Mouse (Mus musculus) CH12.LX (cell line): ENCODE results near the gene Fam219b. TPM values are rescaled to one million over a fixed set of nuclear protein-coding genes. Genes with fewer than 3 reads are reported as not detected.

ENCODE experiments used
- DNase-seq: peaks from one replicate; pipeline ENCODE4 v3.0.0-alpha.2; 2013; ENCODE audit errors: extremely low read depth
- H3K27ac ChIP-seq: 2 replicates; pipeline ENCODE4 v1.5.1; 2012; ENCODE audit warnings: low read depth, mild to moderate bottlenecking, control low read depth, moderate library complexity; ENCODE audit not compliant: insufficient read depth
- H3K27me3 ChIP-seq: replicated peaks from 2 replicates; pipeline ENCODE3; 2012; ENCODE audit warnings: inconsistent platforms
- H3K36me3 ChIP-seq, 2 experiments: replicated peaks in 1 of 2; 2 replicates each; pipeline versions ENCODE3 to v1.6.1; 2012; ENCODE audit warnings: inconsistent platforms in 1 of 2, low read length in 1 of 2, mild to moderate bottlenecking in 1 of 2, mixed read lengths in 1 of 2, moderate library complexity in 1 of 2; ENCODE audit not compliant: control insufficient read depth in 1 of 2, insufficient read depth in 1 of 2
- H3K4me1 ChIP-seq, 2 experiments: 2 replicates each; pipeline ENCODE4 v1.6.1; 2012; ENCODE audit warnings: inconsistent platforms in 1 of 2, moderate library complexity in 1 of 2; ENCODE audit not compliant: insufficient read depth in 2 of 2, control insufficient read depth in 1 of 2
- H3K4me2 ChIP-seq: 2 replicates; pipeline ENCODE4 v1.6.1; 2012; ENCODE audit warnings: low read depth, mild to moderate bottlenecking, control low read depth; ENCODE audit not compliant: poor library complexity, insufficient read depth, severe bottlenecking
- H3K4me3 ChIP-seq, 3 experiments: fragments of 150-350 bp in 1 of 3; sonication (generic) in 1 of 3; replicated peaks in 1 of 3; 2 replicates each; pipeline versions ENCODE3 to v1.5.1; 2011 to 2012; ENCODE audit warnings: low read depth in 2 of 3, low read length in 2 of 3, mild to moderate bottlenecking in 2 of 3, moderate library complexity in 2 of 3, control low read depth in 1 of 3, improper control_type of control experiment in 1 of 3, inconsistent platforms in 1 of 3, mixed read lengths in 1 of 3; ENCODE audit not compliant: poor library complexity in 1 of 3
- H3K79me2 ChIP-seq: replicated peaks from 2 replicates; pipeline ENCODE4 v1.6.1; 2012; ENCODE audit warnings: mild to moderate bottlenecking, moderate library complexity; ENCODE audit not compliant: control insufficient read depth, poor library complexity, insufficient read depth, severe bottlenecking; ENCODE audit errors: extremely low read depth
- H3K9ac ChIP-seq: 2 replicates; pipeline ENCODE4 v1.6.1; 2012; ENCODE audit warnings: low read depth, mild to moderate bottlenecking, control low read depth, moderate library complexity; ENCODE audit not compliant: insufficient read depth
- H3K9me3 ChIP-seq: replicated peaks from 2 replicates; pipeline ENCODE3; 2012; ENCODE audit warnings: low read length, inconsistent platforms, mixed read lengths
- CTCF ChIP-seq, 2 experiments: IDR thresholded peaks in 1 of 2; conservative IDR thresholded peaks in 1 of 2; 2 replicates each; pipeline ENCODE4 v1.5.1; 2011 to 2012; ENCODE audit warnings: low read depth in 2 of 2, low read length in 2 of 2, improper control_type of control experiment in 1 of 2, inconsistent platforms in 1 of 2, mild to moderate bottlenecking in 1 of 2, moderate library complexity in 1 of 2
- E2F4 ChIP-seq: IDR thresholded peaks from 2 replicates; pipeline ENCODE4 v1.6.1; 2011; ENCODE audit warnings: low read depth, low read length, improper control_type of control experiment; ENCODE audit not compliant: insufficient replicate concordance
- ELF1 ChIP-seq: IDR thresholded peaks from 2 replicates; pipeline ENCODE4 v1.6.1; 2014; ENCODE audit warnings: low read depth, mild to moderate bottlenecking, inconsistent platforms, low read length, improper control_type of control experiment
- EP300 ChIP-seq: IDR thresholded peaks from 2 replicates; pipeline ENCODE4 v1.6.1; 2011; ENCODE audit warnings: low read length, improper control_type of control experiment
- ETS1 ChIP-seq: conservative IDR thresholded peaks from 2 replicates; pipeline ENCODE4 v1.6.1; 2012; ENCODE audit warnings: low read depth, mild to moderate bottlenecking, inconsistent platforms, low read length, improper control_type of control experiment, moderate library complexity
- HCFC1 ChIP-seq: IDR thresholded peaks from 2 replicates; pipeline ENCODE4 v1.6.1; 2012; ENCODE audit warnings: low read depth, mild to moderate bottlenecking, inconsistent platforms, low read length, improper control_type of control experiment
- IRF4 ChIP-seq: IDR thresholded peaks from 2 replicates; pipeline ENCODE4 v1.6.1; 2014; ENCODE audit warnings: low read depth, mild to moderate bottlenecking, inconsistent platforms, low read length, improper control_type of control experiment
- JUN ChIP-seq: IDR thresholded peaks from 2 replicates; pipeline ENCODE4 v1.6.1; 2011; ENCODE audit warnings: low read depth, mild to moderate bottlenecking, low read length, improper control_type of control experiment, moderate library complexity; ENCODE audit not compliant: insufficient read depth
- KAT2A ChIP-seq: IDR thresholded peaks from 2 replicates; pipeline ENCODE4 v1.6.1; 2012; ENCODE audit warnings: low read length, improper control_type of control experiment, inconsistent platforms; ENCODE audit not compliant: insufficient replicate concordance
- MAFK ChIP-seq: IDR thresholded peaks from 2 replicates; pipeline ENCODE4 v1.6.1; 2011; ENCODE audit warnings: low read length, improper control_type of control experiment; ENCODE audit not compliant: insufficient replicate concordance
- MAZ ChIP-seq: IDR thresholded peaks from 2 replicates; pipeline ENCODE4 v1.6.1; 2012; ENCODE audit warnings: low read depth, mild to moderate bottlenecking, inconsistent platforms, low read length, improper control_type of control experiment, moderate library complexity
- MEF2A ChIP-seq: IDR thresholded peaks from 2 replicates; pipeline ENCODE4 v1.6.1; 2014; ENCODE audit warnings: low read depth, mild to moderate bottlenecking, inconsistent platforms, low read length, improper control_type of control experiment, borderline replicate concordance
- NELFE ChIP-seq: IDR thresholded peaks from 2 replicates; pipeline ENCODE4 v1.6.1; 2011; ENCODE audit warnings: low read depth, low read length, improper control_type of control experiment
- POLR2A ChIP-seq: IDR thresholded peaks from 2 replicates; pipeline ENCODE4 v1.6.1; 2011; ENCODE audit warnings: low read depth, mild to moderate bottlenecking, improper control_type of control experiment, low read length
- POLR2AphosphoS2 ChIP-seq: IDR thresholded peaks from 2 replicates; pipeline ENCODE4 v1.6.1; 2011; ENCODE audit warnings: low read depth, low read length, improper control_type of control experiment
- RCOR1 ChIP-seq: conservative IDR thresholded peaks from 2 replicates; pipeline ENCODE4 v1.6.1; 2012; ENCODE audit warnings: low read depth, mild to moderate bottlenecking, inconsistent platforms, low read length, improper control_type of control experiment
- SMC3 ChIP-seq: IDR thresholded peaks from 2 replicates; pipeline ENCODE4 v1.6.1; 2011; ENCODE audit warnings: low read depth, low read length, improper control_type of control experiment
- TCF12 ChIP-seq: IDR thresholded peaks from 2 replicates; pipeline ENCODE4 v1.6.1; 2014; ENCODE audit warnings: low read depth, mild to moderate bottlenecking, inconsistent platforms, low read length, improper control_type of control experiment
- UBTF ChIP-seq: IDR thresholded peaks from 2 replicates; pipeline ENCODE4 v1.6.1; 2012; ENCODE audit warnings: low read depth, mild to moderate bottlenecking, inconsistent platforms, low read length, improper control_type of control experiment, moderate library complexity
- USF2 ChIP-seq: conservative IDR thresholded peaks from 2 replicates; pipeline ENCODE4 v1.6.1; 2011; ENCODE audit warnings: low read depth, low read length, improper control_type of control experiment
- ZC3H11A ChIP-seq: IDR thresholded peaks from 2 replicates; pipeline ENCODE4 v1.6.1; 2012; ENCODE audit warnings: low read depth, mild to moderate bottlenecking, inconsistent platforms, low read length, improper control_type of control experiment
- ZKSCAN1 ChIP-seq: IDR thresholded peaks from 2 replicates; pipeline ENCODE4 v1.6.1; 2012; ENCODE audit warnings: low read depth, inconsistent platforms, low read length, improper control_type of control experiment, borderline replicate concordance
- ZMIZ1 ChIP-seq: IDR thresholded peaks from 2 replicates; pipeline ENCODE4 v1.6.1; 2012; ENCODE audit warnings: low read depth, mild to moderate bottlenecking, inconsistent platforms, low read length, improper control_type of control experiment
- dilution Hi-C: fragments of 300-500 bp; cut with MboI; formaldehyde crosslinking; loops from 2 replicates; pipeline ENCODE4 v1.14.3; 2020; ENCODE audit warnings: low sequenced_read_pairs; ENCODE audit not compliant: extremely low pct_unique_long_range_greater_than_20kb, extremely low pct_ligation_motif_present
- in situ Hi-C: fragments of 300-500 bp; cut with MboI; formaldehyde crosslinking; loops from 3 replicates; pipeline ENCODE4 v1.14.3; 2019; ENCODE audit warnings: low sequenced_read_pairs, low pct_ligation_motif_present, low pct_unique_long_range_greater_than_20kb, mixed read lengths
- polyA plus RNA-seq: library from polyadenylated mRNA; unstranded; fragments of >175 nt; gene quantifications from 2 replicates; pipeline ENCODE4 v1.2.1, GENCODE M21; 2012; ENCODE audit warnings: low read depth; ENCODE audit not compliant: insufficient read length
- total RNA-seq, 2 experiments: library from RNA; depleted of rRNA; stranded (reverse); fragments of 300-350 nt in 1 of 2; fragments of >200 nt in 1 of 2; gene quantifications; 2 replicates each; pipeline ENCODE4 v1.2.3; 2012 to 2014

The Fam219b gene
- total and polyA plus RNA-seq, 3 experiments: 8.3 to 10.6 (median 9.2) TPM

DNA sequence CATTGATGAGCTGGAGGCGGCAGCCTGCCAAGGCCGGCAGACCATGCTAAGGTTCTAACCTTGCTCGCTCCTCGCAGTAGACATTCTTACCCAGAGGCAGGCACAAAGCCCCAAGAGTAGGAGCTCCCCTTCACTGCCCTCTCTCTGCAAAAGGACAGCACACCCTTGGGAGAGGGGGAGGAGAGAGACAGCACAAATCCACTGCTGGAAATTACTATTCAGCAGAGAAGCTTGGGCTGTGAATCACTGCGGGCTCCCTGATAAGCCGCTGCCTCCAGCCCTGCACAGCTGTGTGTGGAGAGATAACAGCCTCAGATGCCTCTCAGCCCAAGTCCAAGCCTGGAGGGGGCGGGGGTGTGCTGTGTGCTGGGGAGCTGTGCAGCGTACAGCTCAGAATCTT is 31.6 kb upstream of the Fam219b start:
- Histone ChIP-seq H3K9ac (no peak overlapping the region), H3K4me2 (no peak overlapping the region), H3K4me3 (no peak overlapping the region), H3K36me3 (peaks cover 0 to 12% of the 10 kb centered on the region in 2 experiments), H3K27ac (no peak overlapping the region), H3K4me1 (peaks cover 0 to 3% of the 10 kb centered on the region in 2 experiments; a peak in 1 of 4 replicates), H3K79me2 (no peaks in the 10 kb centered on the region), H3K9me3 (peaks cover 4% of the 10 kb centered on the region), H3K27me3 (no peaks in the 10 kb centered on the region)
- dilution Hi-C loops: no loop called here
- DNase-seq: no peak
- TF ChIP-seq IRF4 (no peak), HCFC1 (no peak), E2F4 (no peak), ZMIZ1 (no peak), ETS1 (no peak), JUN (no peak), UBTF (no peak), POLR2A (no peak), ZC3H11A (no peak), EP300 (no peak), ELF1 (no peak), NELFE (no peak)
- in situ Hi-C loops: loop anchor here (10.0 kb wide), 1 partner anchor 61 kb away; the partner anchor contains the start of gene Ppcdc

DNA sequence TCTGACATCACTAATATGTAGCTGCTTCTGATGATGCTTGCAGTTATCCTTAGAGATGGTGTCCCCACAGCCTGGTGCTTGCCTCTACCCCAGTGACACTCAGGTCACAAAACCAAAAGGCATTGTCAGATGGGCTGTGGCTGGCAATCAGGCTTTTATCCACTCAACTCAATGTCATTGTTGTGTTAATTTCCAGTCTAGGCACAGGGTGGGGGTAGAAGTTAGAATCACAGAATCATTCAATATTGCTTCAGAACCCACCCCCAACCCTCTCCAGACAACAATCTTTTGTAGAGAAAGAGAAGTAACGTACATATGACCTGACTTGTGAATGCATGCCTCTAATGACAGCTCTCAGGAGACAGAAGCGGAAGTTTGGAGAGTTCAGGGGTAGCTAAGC is 26.8 kb upstream of the Fam219b start:
- H3K4me1 ChIP-seq: no peaks in the 10 kb centered on the region
- H3K27ac ChIP-seq: no peak overlapping the region
- no peak overlapping the region for H3K4me3 ChIP-seq
- no peak for TF ChIP-seq MEF2A
- no peak for TF ChIP-seq KAT2A
- TF ChIP-seq SMC3: no peak
- TF ChIP-seq MAZ: no peak
- no peak for TF ChIP-seq MAFK
- TF ChIP-seq JUN: no peak
- no peak for TF ChIP-seq ZC3H11A
- no peak for TF ChIP-seq CTCF (conservative IDR thresholded peaks at IDR 0.05 in 1 of 2, IDR thresholded peaks at IDR 0.05 in 1 of 2; ENCODE audit: low read depth in 2 of 2, low read length in 2 of 2)
- no peak for TF ChIP-seq UBTF
- TF ChIP-seq POLR2AphosphoS2: no peak
- no peak for TF ChIP-seq ZKSCAN1
- TF ChIP-seq TCF12: no peak
- no peak for TF ChIP-seq USF2
- no peak for TF ChIP-seq RCOR1
- TF ChIP-seq NELFE: no peak
- no peak for TF ChIP-seq ZMIZ1
- H3K36me3 ChIP-seq: peaks cover 0 to 5% of the 10 kb centered on the region in 2 experiments
- no peaks in the 10 kb centered on the region for H3K27me3 ChIP-seq
- no peaks in the 10 kb centered on the region for H3K79me2 ChIP-seq
- H3K9ac ChIP-seq: no peak overlapping the region
- H3K4me2 ChIP-seq: no peak overlapping the region
- no peaks in the 10 kb centered on the region for H3K9me3 ChIP-seq
- dilution Hi-C loops: no loop called here
- no peak for DNase-seq
- in situ Hi-C loops: no loop called here
